Mouse (Mus musculus) ES-Bruce4 (cell line): ENCODE data around the gene Nkrf.

Source experiments
- CTCF ChIP-seq: IDR thresholded peaks from one replicate; pipeline ENCODE4 v1.8.1; 2011; ENCODE audit warnings: low read depth, low read length
- EP300 ChIP-seq: IDR thresholded peaks from 2 replicates; pipeline ENCODE4 v1.6.1; 2011; ENCODE audit warnings: low read depth, low read length; ENCODE audit not compliant: insufficient read depth
- POLR2A ChIP-seq: IDR thresholded peaks from one replicate; pipeline ENCODE4 v1.8.1; 2011; ENCODE audit warnings: low read length; ENCODE audit not compliant: insufficient read depth

DNA sequence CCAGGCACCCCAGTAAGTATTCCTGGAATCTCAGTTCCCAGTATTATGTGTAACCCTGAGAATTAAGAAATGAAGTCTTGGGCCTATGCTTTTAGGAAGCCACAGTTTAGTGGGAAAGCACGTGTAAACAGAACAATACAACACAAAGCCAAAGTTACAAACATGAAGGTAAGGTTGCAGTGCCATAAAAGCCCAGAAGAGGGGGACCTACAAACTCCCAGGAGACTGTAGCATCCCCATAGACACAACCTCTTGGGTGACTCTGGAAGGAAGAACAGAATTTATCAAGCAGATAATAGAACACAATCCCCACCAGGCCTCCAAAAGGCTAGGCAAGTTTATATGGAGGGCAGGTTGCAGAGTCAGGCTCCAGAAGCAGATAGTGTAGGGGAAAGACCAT lies 27.9 kb upstream of the Nkrf start:
- no peak for TF ChIP-seq POLR2A
- TF ChIP-seq CTCF: no peak
- TF ChIP-seq EP300: no peak
